Mouse (Mus musculus): ENCODE results near the gene Mmp20.

DNA sequence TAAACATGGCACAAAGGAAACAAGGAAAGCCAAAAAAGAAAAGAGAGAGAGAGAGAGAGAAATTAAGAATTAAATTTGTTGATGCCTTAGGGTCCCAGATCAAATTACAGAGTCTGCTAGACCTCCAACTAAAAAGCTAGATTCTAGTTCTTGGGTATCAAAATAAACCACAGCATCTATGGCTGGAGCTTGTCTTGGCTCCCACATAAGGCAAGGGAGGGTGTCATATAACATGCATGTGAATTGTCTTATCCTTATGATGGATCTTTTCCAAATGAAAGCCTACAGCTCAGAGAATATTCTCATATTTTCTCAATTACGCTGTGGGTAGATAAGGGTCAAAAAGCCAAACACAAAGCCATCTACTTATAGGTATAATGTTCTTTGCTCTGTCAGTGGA is 41.6 kb downstream of the Mmp20 start:
- no peak for TF ChIP-seq POLR2A (IDR thresholded peaks at IDR 0.05; ENCODE audit: control insufficient read depth, low read depth, low read length)
- no peak for TF ChIP-seq CTCF (IDR thresholded peaks at IDR 0.05; ENCODE audit: control insufficient read depth, insufficient read depth, insufficient replicate concordance, low read depth, low read length)
